Mouse (Mus musculus): ENCODE data around the gene Ppcdc.

Ppcdc gene

DNA sequence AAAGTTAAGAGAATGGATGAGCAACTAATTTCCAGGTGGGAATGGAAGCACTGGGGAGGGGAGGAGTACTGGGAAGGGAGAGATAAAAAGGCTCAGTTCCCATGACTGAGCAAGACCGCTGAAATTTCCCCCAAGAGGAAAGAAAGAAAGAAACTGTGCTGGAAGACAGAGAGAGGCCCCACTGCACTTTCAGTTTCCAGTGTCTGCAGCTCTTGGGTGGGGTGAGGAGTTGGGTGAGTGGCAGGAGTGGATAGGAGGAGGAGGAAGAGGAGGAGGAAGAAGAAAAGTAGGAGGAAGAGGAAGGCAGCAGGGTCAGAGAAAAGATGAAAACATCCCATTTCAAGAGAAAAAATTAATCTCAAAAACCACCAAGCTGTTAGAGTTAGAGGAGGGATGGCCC is 94.0 kb downstream of the Ppcdc start:
- no peak for DNase-seq

DNA sequence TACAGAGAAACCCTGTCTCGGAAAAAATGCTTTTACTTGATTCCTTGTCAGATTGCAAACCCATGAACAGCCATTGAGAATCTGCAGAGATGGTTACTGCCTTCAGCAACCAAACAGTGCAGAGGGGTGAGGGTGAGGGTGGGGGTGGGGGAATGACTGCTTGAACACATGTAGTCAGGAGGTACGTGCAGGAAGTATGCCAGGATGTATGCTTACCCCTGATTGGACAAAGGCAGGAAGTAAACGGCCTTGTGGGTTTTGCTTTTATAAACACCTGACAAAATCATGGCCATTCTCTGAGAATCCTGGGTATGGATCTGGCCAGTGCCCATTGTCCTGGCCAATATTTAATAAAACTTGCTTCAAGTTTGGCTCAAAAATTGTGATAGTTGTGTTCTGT is 96.2 kb downstream of the Ppcdc start:
- no peak for DNase-seq

DNA sequence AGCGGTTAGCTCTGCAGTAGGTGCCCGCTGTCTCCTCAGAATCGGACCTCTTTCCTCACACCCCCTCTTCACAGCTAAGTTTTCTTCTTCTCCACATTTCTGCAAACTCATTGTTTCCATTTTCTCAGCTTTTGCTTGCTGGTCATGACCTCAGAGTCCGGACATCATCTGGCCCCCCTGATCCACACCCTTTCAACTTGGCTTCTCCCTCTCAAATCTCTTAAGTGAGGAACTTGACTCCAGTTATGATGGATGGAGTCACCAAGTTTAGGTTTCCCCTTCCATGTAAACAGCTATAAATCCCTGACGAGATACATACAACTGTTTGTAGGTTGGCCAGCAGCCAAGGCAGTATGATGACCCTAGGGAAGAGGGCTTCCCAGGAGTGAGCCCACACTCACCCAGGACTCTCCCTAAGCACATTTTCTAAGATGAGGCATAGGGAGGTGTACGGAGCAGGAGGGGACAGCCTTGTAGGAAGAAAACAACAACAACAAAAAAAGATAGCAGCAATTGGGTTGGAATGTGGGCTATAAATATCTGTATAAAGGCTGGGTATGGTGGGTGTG is 96.9 kb downstream of the Ppcdc start:
- DNase-seq, result no peak

DNA sequence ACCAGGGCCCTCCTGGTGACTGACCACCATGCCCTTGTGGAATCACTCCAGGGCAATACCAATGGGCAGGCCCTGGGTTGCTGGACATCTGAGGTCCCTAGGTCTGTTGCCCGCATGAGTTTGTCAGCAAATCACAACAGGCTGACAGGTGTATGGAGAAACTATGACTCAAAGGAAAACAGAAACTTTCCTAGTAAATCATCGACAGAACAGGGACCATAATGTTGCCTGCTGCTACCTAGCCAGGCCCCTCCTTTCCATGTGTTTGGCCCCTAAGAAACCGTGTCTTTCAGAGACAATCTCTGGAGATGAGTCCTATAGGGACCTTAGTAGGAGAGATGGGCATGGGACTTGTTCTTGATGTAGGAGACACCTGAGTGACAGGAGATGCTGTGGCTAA is 97.7 kb downstream of the Ppcdc start:
- DNase-seq, result no peak

DNA sequence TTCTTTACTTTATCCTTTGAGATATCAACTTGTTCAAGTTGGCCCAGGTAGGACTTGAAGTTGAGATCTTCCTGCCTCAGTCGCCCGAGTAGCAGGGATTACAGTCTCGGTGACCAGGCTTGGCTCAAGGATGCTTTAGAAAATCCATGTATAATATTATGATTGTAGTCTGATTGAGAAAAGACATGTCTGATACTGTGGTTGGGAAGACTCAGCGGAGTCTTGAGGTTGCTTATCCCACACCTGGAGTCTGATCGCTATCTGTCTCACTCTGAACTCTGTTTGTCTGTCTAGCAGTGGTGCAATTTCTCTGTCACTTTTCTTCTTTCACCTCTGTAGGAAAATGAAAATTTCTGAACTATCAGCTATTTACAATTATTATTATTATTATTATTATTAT is 99.6 kb downstream of the Ppcdc start:
- no peak for DNase-seq

DNA sequence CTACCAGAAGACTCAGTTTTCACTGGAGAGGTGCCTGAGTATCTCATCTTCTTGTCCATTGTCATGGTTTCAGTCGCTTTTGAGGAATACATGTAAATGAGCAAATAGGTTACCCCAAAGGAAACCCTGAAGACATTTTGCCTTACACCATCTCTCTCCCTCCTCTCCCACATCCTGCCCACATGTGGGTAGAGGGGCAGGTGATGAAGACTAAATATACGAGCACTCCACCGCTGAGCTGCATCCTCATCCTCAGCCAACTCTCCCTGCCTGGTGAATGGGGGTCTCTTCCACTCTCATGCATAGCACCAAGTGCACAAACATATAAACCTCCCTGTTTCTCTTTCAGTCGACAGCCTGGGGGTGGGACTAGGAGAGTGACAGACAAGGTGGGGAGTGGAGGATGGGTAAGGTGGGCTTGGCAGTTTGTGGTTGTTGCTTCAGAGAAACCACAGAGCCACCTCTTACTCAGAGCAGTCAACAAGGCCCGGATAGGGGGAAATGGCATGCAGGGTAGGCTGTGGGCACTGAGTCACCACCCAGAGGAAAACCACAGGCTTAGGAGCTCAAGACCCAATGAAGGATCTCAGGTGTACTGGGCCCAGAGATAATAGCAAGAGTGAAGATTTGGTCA is 100.2 kb downstream of the Ppcdc start:
- DNase-seq, result no peak

DNA sequence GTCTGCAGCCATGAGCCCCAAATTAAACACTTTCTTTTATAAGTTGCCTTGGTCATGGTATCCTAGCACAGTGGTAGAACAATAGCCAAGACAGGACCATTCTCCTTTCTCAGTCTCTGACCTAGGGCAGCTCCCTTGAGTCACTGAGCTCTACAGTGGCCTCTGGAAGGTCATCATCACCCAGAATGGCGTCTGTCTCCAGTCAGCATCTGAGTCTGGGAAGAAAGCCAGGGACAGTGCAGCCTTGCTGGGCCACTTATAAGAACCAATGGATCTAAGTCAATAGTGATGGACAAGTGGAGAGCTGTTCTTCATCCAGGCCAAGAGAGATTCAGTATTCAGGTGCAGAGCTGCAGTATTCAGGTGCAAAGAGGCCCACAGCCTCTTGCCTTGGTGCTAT is 101.2 kb downstream of the Ppcdc start:
- no peak for DNase-seq

Data from right cerebral cortex, postnatal 25 days (tissue).